Mouse (Mus musculus) ES-E14 (cell line): Measurements from ENCODE around the gene Psma5.

Experiments used
- HCFC1 ChIP-seq: IDR thresholded peaks from 2 replicates; pipeline ENCODE4 v1.6.1; 2012; ENCODE audit warnings: low read length, inconsistent platforms, borderline replicate concordance; ENCODE audit not compliant: insufficient read depth
- MAFK ChIP-seq: IDR thresholded peaks from 2 replicates; pipeline ENCODE4 v1.6.1; 2014; ENCODE audit warnings: mild to moderate bottlenecking, low read depth, low read length, inconsistent platforms; ENCODE audit not compliant: insufficient read depth
- ZC3H11A ChIP-seq: IDR thresholded peaks from 2 replicates; pipeline ENCODE4 v1.6.1; 2012; ENCODE audit warnings: low read depth, mild to moderate bottlenecking, inconsistent platforms, low read length, borderline replicate concordance
- ZNF384 ChIP-seq: IDR thresholded peaks from 2 replicates; pipeline ENCODE4 v1.6.1; 2012; ENCODE audit warnings: low read depth, low read length, inconsistent platforms

- no peak for TF ChIP-seq HCFC1
- TF ChIP-seq ZC3H11A, result no peak
- no peak for TF ChIP-seq ZNF384
- no peak for TF ChIP-seq MAFK
These were observed 44.3 kb upstream of the Psma5 start for GRCm38 (mm10) chr3:108212406-108212805.
